Mouse (Mus musculus) CD4-positive, CD25-positive, alpha-beta regulatory T cell, adult 2 months (primary cell): Measurements from ENCODE around the gene Tmc8.

Experiments
- DNase-seq: peaks from one replicate; pipeline ENCODE4 v3.0.0-alpha.2; 2012; ENCODE audit warnings: low read depth, low spot score

Tmc8 gene

GRCm38 (mm10) chr11:117781993-117782704, at the start of gene Tmc8, which contains the start of gene Tmc6:
TSS of gene Tmc8 (plus strand) at chr11:117782076.
TSS of gene Tmc6 (minus strand) at chr11:117782198.
- DNase-seq, result peak; percentile 91

GRCm38 (mm10) chr11:117736037-117736689, 45.7 kb upstream of the Tmc8 start:
- DNase-seq, result no peak

- DNase-seq, result no peak
These were observed 43.8 kb upstream of the Tmc8 start for GRCm38 (mm10) chr11:117738123-117738522.

- DNase-seq, result no peak
These were observed 40.7 kb upstream of the Tmc8 start for GRCm38 (mm10) chr11:117741128-117741527.

- DNase-seq, result no peak
These were observed 39.6 kb upstream of the Tmc8 start for GRCm38 (mm10) chr11:117742243-117742642.

GRCm38 (mm10) chr11:117742715-117743114, 39.2 kb upstream of the Tmc8 start:
- DNase-seq, result no peak

- no peak for DNase-seq
These were observed 38.3 kb upstream of the Tmc8 start for GRCm38 (mm10) chr11:117743454-117744030.

- no peak for DNase-seq
These were observed 33.2 kb upstream of the Tmc8 start for GRCm38 (mm10) chr11:117748628-117749027.

- no peak for DNase-seq
These were observed 32.5 kb upstream of the Tmc8 start for GRCm38 (mm10) chr11:117749414-117749813.

GRCm38 (mm10) chr11:117751544-117751943, 30.3 kb upstream of the Tmc8 start:
- DNase-seq, result no peak

- DNase-seq, result no peak
These were observed 26.0 kb upstream of the Tmc8 start for GRCm38 (mm10) chr11:117755891-117756290.

GRCm38 (mm10) chr11:117759267-117759666, 22.6 kb upstream of the Tmc8 start:
- DNase-seq, result no peak

GRCm38 (mm10) chr11:117760374-117761119, 21.3 kb upstream of the Tmc8 start:
- DNase-seq, result no peak

GRCm38 (mm10) chr11:117761801-117762200, 20.1 kb upstream of the Tmc8 start:
- no peak for DNase-seq

GRCm38 (mm10) chr11:117762246-117762645, 19.6 kb upstream of the Tmc8 start:
- no peak for DNase-seq

GRCm38 (mm10) chr11:117764319-117764718, 17.6 kb upstream of the Tmc8 start:
- DNase-seq, result no peak

GRCm38 (mm10) chr11:117765361-117765760, 16.5 kb upstream of the Tmc8 start:
- DNase-seq, result no peak

GRCm38 (mm10) chr11:117766275-117766674, 15.6 kb upstream of the Tmc8 start:
- DNase-seq, result no peak

GRCm38 (mm10) chr11:117768725-117769682, 12.9 kb upstream of the Tmc8 start:
- DNase-seq, result no peak

- DNase-seq, result no peak
These were observed 12.2 kb upstream of the Tmc8 start for GRCm38 (mm10) chr11:117769683-117770047.

GRCm38 (mm10) chr11:117770407-117770806, 11.5 kb upstream of the Tmc8 start:
- DNase-seq, result no peak
